Mouse (Mus musculus) hindbrain, embryonic 15.5 days (tissue): ENCODE measurements around the gene Arl15. TPM values are rescaled to one million over a fixed set of nuclear protein-coding genes. Genes with fewer than 3 reads are reported as not detected.
A peak's percentile ranks its signal among the peaks of the same experiment; 100 is the strongest.

Experiments
- ATAC-seq: fragments of 200-750 bp; cut with Nextera tagmentation; 2 replicates; pipeline ENCODE4 v1.8.0; 2017; ENCODE audit warnings: low read depth, moderate number of reproducible peaks, moderate TSS enrichment; ENCODE audit not compliant: low FRiP score
- H3K27ac ChIP-seq: fragments of 300-500 bp; sonication (generic); replicated peaks from 2 replicates; pipeline ENCODE4 v1.5.1; 2015; ENCODE audit warnings: mild to moderate bottlenecking, inconsistent platforms
- H3K27me3 ChIP-seq: fragments of 300-500 bp; sonication (generic); 2 replicates; pipeline ENCODE4 v1.6.1; 2015; ENCODE audit warnings: control low read depth, inconsistent platforms
- H3K36me3 ChIP-seq: fragments of 300-500 bp; sonication (generic); 2 replicates; pipeline ENCODE4 v1.6.1; 2015; ENCODE audit warnings: control low read depth, inconsistent platforms
- H3K4me1 ChIP-seq: fragments of 300-500 bp; sonication (generic); replicated peaks from 2 replicates; pipeline ENCODE4 v1.6.1; 2015; ENCODE audit warnings: control low read depth, inconsistent platforms
- H3K4me2 ChIP-seq: fragments of 300-500 bp; sonication (generic); 2 replicates; pipeline ENCODE4 v1.6.1; 2015; ENCODE audit warnings: moderate library complexity, mild to moderate bottlenecking, inconsistent platforms
- H3K4me3 ChIP-seq: fragments of 300-500 bp; sonication (generic); 2 replicates; pipeline ENCODE4 v1.5.1; 2015; ENCODE audit warnings: mild to moderate bottlenecking, inconsistent platforms
- H3K9ac ChIP-seq: fragments of 300-500 bp; sonication (generic); 2 replicates; pipeline ENCODE4 v1.6.1; 2015; ENCODE audit warnings: inconsistent platforms
- H3K9me3 ChIP-seq: fragments of 300-500 bp; sonication (generic); 2 replicates; pipeline ENCODE4 v1.6.1; 2016; ENCODE audit warnings: control low read depth, inconsistent platforms
- WGBS: fragments of 180-500 bp; shearing (Covaris S2); methylation state at CpG from one replicate; pipeline ENCODE4 v1.1.7; 2015; 5-methylcytosine and 5-hydroxymethylcytosine counted together
- polyA plus RNA-seq: library from polyadenylated mRNA; unstranded; fragments of >200 nt; fragmentation: Nextera tagmentation; extraction: Ambion mirVana; gene quantifications from 2 replicates; pipeline ENCODE4 v1.2.1, GENCODE M21; 2015

Gene Arl15
- polyA plus RNA-seq, 1 experiment from 2014 or later: 13.8 TPM

- H3K4me3 ChIP-seq: no peak overlapping the region
- H3K9ac ChIP-seq: no peak overlapping the region
- H3K4me1 ChIP-seq: peaks cover 6% of the 10 kb centered on the region; the same call in 1 of the 2 replicates
- WGBS: 62% methylated on average over 9 of the region's 9 CpGs
- no peaks in the 10 kb centered on the region for H3K36me3 ChIP-seq
- no peak overlapping the region for H3K27ac ChIP-seq
- no peak overlapping the region for H3K4me2 ChIP-seq
- no peaks in the 10 kb centered on the region for H3K27me3 ChIP-seq
- H3K9me3 ChIP-seq: no peaks in the 10 kb centered on the region
- ATAC-seq: no peak
These were observed 17.7 kb downstream of the Arl15 start for GRCm38 (mm10) chr13:113811910-113812592.

- H3K9me3 ChIP-seq: no peaks in the 10 kb centered on the region
- no peaks in the 10 kb centered on the region for H3K36me3 ChIP-seq
- ATAC-seq: no peak
- no peak overlapping the region for H3K4me2 ChIP-seq
- H3K27me3 ChIP-seq: no peaks in the 10 kb centered on the region
- H3K4me1 ChIP-seq: peaks cover 6% of the 10 kb centered on the region; the same call in 1 of the 2 replicates
- WGBS: 80% methylated on average over 6 of the region's 6 CpGs
- H3K4me3 ChIP-seq: no peak overlapping the region
- H3K27ac ChIP-seq: no peak overlapping the region
- H3K9ac ChIP-seq: no peak overlapping the region
These were observed 18.3 kb downstream of the Arl15 start for GRCm38 (mm10) chr13:113812593-113812975.

GRCm38 (mm10) chr13:113814121-113814520, 19.8 kb downstream of the Arl15 start:
- 78% methylated on average over 8 of the region's 8 CpGs for WGBS
- Histone ChIP-seq H3K27ac (no peak overlapping the region), H3K4me2 (no peak overlapping the region), H3K4me3 (no peak overlapping the region), H3K9me3 (no peaks in the 10 kb centered on the region), H3K36me3 (no peaks in the 10 kb centered on the region), H3K27me3 (no peaks in the 10 kb centered on the region), H3K4me1 (peaks cover 6% of the 10 kb centered on the region; the same call in 1 of the 2 replicates), H3K9ac (no peak overlapping the region)
- ATAC-seq: no peak

- no peaks in the 10 kb centered on the region for H3K27me3 ChIP-seq
- peak; percentile 31; the same call in 1 of the 2 replicates for ATAC-seq
- WGBS: 33% methylated on average over 15 of the region's 15 CpGs
These were observed 21.6 kb downstream of the Arl15 start for GRCm38 (mm10) chr13:113815697-113816420.

GRCm38 (mm10) chr13:113816421-113816810, 22.1 kb downstream of the Arl15 start:
- no peak overlapping the region for H3K9ac ChIP-seq
- ATAC-seq: peak; percentile 19; the same call in 1 of the 2 replicates
- 61% methylated on average over 6 of the region's 6 CpGs for WGBS

More at GRCm38 (mm10) chr13:113815697-113816420, 21.6 kb downstream of the Arl15 start:
- no peak overlapping the region for H3K4me3 ChIP-seq
- H3K9ac ChIP-seq: no peak overlapping the region
- no peaks in the 10 kb centered on the region for H3K9me3 ChIP-seq
- no peak overlapping the region for H3K4me2 ChIP-seq
- H3K27ac ChIP-seq: no peak overlapping the region
- peaks cover 6% of the 10 kb centered on the region; the same call in 1 of the 2 replicates for H3K4me1 ChIP-seq
- no peaks in the 10 kb centered on the region for H3K36me3 ChIP-seq

GRCm38 (mm10) chr13:113819006-113819405, 24.7 kb downstream of the Arl15 start:
- no peak overlapping the region for H3K4me3 ChIP-seq
- H3K9ac ChIP-seq: no peak overlapping the region
- WGBS: 96% methylated on average over 7 of the region's 7 CpGs
- H3K36me3 ChIP-seq: no peaks in the 10 kb centered on the region
- no peak overlapping the region for H3K4me2 ChIP-seq
- H3K27me3 ChIP-seq: no peaks in the 10 kb centered on the region
- ATAC-seq: no peak
- H3K4me1 ChIP-seq: no peaks in the 10 kb centered on the region
- H3K9me3 ChIP-seq: no peaks in the 10 kb centered on the region
- no peak overlapping the region for H3K27ac ChIP-seq

More at GRCm38 (mm10) chr13:113816421-113816810, 22.1 kb downstream of the Arl15 start:
- H3K4me1 ChIP-seq: peaks cover 6% of the 10 kb centered on the region; the same call in 1 of the 2 replicates
- H3K27ac ChIP-seq: no peak overlapping the region
- no peak overlapping the region for H3K4me2 ChIP-seq
- no peaks in the 10 kb centered on the region for H3K27me3 ChIP-seq
- H3K36me3 ChIP-seq: no peaks in the 10 kb centered on the region
- no peaks in the 10 kb centered on the region for H3K9me3 ChIP-seq
- H3K4me3 ChIP-seq: no peak overlapping the region

- H3K4me3 ChIP-seq: no peak overlapping the region
- H3K36me3 ChIP-seq: no peaks in the 10 kb centered on the region
- H3K27me3 ChIP-seq: no peaks in the 10 kb centered on the region
- no peak overlapping the region for H3K27ac ChIP-seq
- no peaks in the 10 kb centered on the region for H3K4me1 ChIP-seq
- no peaks in the 10 kb centered on the region for H3K9me3 ChIP-seq
- no peak overlapping the region for H3K9ac ChIP-seq
- no peak overlapping the region for H3K4me2 ChIP-seq
- ATAC-seq: no peak
- 89% methylated on average over 3 of the region's 3 CpGs for WGBS
These were observed 25.9 kb downstream of the Arl15 start for GRCm38 (mm10) chr13:113820176-113820575.

GRCm38 (mm10) chr13:113821891-113822290, 27.6 kb downstream of the Arl15 start:
- H3K4me3 ChIP-seq: no peak overlapping the region
- WGBS: 76% methylated on average over 12 of the region's 12 CpGs
- no peak for ATAC-seq
- H3K9ac ChIP-seq: no peak overlapping the region
- no peak overlapping the region for H3K27ac ChIP-seq
- H3K27me3 ChIP-seq: no peaks in the 10 kb centered on the region
- H3K4me1 ChIP-seq: no peaks in the 10 kb centered on the region
- no peaks in the 10 kb centered on the region for H3K9me3 ChIP-seq
- no peak overlapping the region for H3K4me2 ChIP-seq
- H3K36me3 ChIP-seq: no peaks in the 10 kb centered on the region

- no peaks in the 10 kb centered on the region for H3K36me3 ChIP-seq
- no peak for ATAC-seq
- no peaks in the 10 kb centered on the region for H3K4me1 ChIP-seq
- no peaks in the 10 kb centered on the region for H3K27me3 ChIP-seq
- 86% methylated on average over 3 of the region's 3 CpGs for WGBS
- H3K4me2 ChIP-seq: no peak overlapping the region
- H3K27ac ChIP-seq: no peak overlapping the region
- no peak overlapping the region for H3K9ac ChIP-seq
- no peak overlapping the region for H3K4me3 ChIP-seq
- H3K9me3 ChIP-seq: no peaks in the 10 kb centered on the region
These were observed 29.7 kb downstream of the Arl15 start for GRCm38 (mm10) chr13:113824027-113824426.

- no peaks in the 10 kb centered on the region for H3K36me3 ChIP-seq
- H3K4me2 ChIP-seq: no peak overlapping the region
- ATAC-seq: no peak
- no peaks in the 10 kb centered on the region for H3K9me3 ChIP-seq
- H3K4me1 ChIP-seq: no peaks in the 10 kb centered on the region
- H3K27ac ChIP-seq: no peak overlapping the region
- no peaks in the 10 kb centered on the region for H3K27me3 ChIP-seq
- no peak overlapping the region for H3K9ac ChIP-seq
- WGBS: 94% methylated on average over 3 of the region's 3 CpGs
- no peak overlapping the region for H3K4me3 ChIP-seq
These were observed 34.3 kb downstream of the Arl15 start for GRCm38 (mm10) chr13:113828633-113829032.

- no peak for ATAC-seq
- Histone ChIP-seq H3K27ac (no peak overlapping the region), H3K4me3 (no peak overlapping the region), H3K9ac (no peak overlapping the region), H3K4me2 (no peak overlapping the region), H3K36me3 (no peaks in the 10 kb centered on the region), H3K4me1 (no peaks in the 10 kb centered on the region), H3K27me3 (no peaks in the 10 kb centered on the region), H3K9me3 (no peaks in the 10 kb centered on the region)
- 92% methylated on average over 2 of the region's 2 CpGs for WGBS
These were observed 34.8 kb downstream of the Arl15 start for GRCm38 (mm10) chr13:113829079-113829478.

- WGBS: 92% methylated on average over 3 of the region's 3 CpGs
- Histone ChIP-seq H3K4me2 (no peak overlapping the region), H3K4me1 (no peaks in the 10 kb centered on the region), H3K4me3 (no peak overlapping the region), H3K27ac (no peak overlapping the region), H3K27me3 (no peaks in the 10 kb centered on the region), H3K9ac (no peak overlapping the region), H3K36me3 (no peaks in the 10 kb centered on the region), H3K9me3 (no peaks in the 10 kb centered on the region)
- ATAC-seq: no peak
These were observed 36.5 kb downstream of the Arl15 start for GRCm38 (mm10) chr13:113830805-113831204.
